Mouse (Mus musculus): ENCODE measurements around the gene Nckap5.

- TF ChIP-seq CTCF (IDR thresholded peaks at IDR 0.05 in 2 of 3, conservative IDR thresholded peaks at IDR 0.05 in 1 of 3; ENCODE audit: control insufficient read depth in 1 of 3, insufficient read depth in 1 of 3, low read depth in 2 of 3, low read length in 3 of 3, poor library complexity in 1 of 3, severe bottlenecking in 1 of 3) (no peak), POLR2A (IDR thresholded peaks at IDR 0.05; ENCODE audit: control insufficient read depth in 1 of 2, insufficient read depth in 1 of 2, low read depth in 1 of 2, low read length in 2 of 2, poor library complexity in 1 of 2) (no peak), UBTF (IDR thresholded peaks at IDR 0.05; ENCODE audit: borderline replicate concordance, insufficient read depth, low read depth, low read length) (no peak), EP300 (IDR thresholded peaks at IDR 0.05; ENCODE audit: low read depth in 1 of 2, low read length in 2 of 2) (no peak), GATA1 (IDR thresholded peaks at IDR 0.05; ENCODE audit: low read depth, low read length) (no peak), TAL1 (IDR thresholded peaks at IDR 0.05; ENCODE audit: low read length) (no peak), E2F4 (IDR thresholded peaks at IDR 0.05; ENCODE audit: borderline replicate concordance, low read depth, low read length) (no peak), GABPA (IDR thresholded peaks at IDR 0.05; ENCODE audit: low read depth, low read length) (no peak)
Measured at GRCm38 (mm10) chr1:126149966-126150365, 680.6 kb downstream of the Nckap5 start.

All from MEL (cell line).